Mouse (Mus musculus) spleen, adult 2 months (tissue): ENCODE measurements around the gene Aldh3b2.

Experiments used
- CTCF ChIP-seq: fragments of 200-500 bp; IDR thresholded peaks from 2 replicates; pipeline ENCODE4 v1.5.1; 2011; ENCODE audit warnings: mild to moderate bottlenecking, inconsistent platforms; ENCODE audit not compliant: insufficient read depth, insufficient read length, insufficient replicate concordance; ENCODE audit errors: extremely low read depth
- POLR2A ChIP-seq: fragments of 200-500 bp; IDR thresholded peaks from 2 replicates; pipeline ENCODE4 v1.6.1; 2011; ENCODE audit warnings: low read depth, low read length, inconsistent platforms

GRCm38 (mm10) chr19:3996106-3996505 is 24.0 kb downstream of the Aldh3b2 start:
- TF ChIP-seq CTCF = no peak
- no peak for TF ChIP-seq POLR2A
